Mouse (Mus musculus): ENCODE data around the gene Krt13. TPM values are rescaled to one million over a fixed set of nuclear protein-coding genes. Genes with fewer than 3 reads are reported as not detected.

The Krt13 gene
- polyA plus RNA-seq, 1 experiment, result not detected

DNA sequence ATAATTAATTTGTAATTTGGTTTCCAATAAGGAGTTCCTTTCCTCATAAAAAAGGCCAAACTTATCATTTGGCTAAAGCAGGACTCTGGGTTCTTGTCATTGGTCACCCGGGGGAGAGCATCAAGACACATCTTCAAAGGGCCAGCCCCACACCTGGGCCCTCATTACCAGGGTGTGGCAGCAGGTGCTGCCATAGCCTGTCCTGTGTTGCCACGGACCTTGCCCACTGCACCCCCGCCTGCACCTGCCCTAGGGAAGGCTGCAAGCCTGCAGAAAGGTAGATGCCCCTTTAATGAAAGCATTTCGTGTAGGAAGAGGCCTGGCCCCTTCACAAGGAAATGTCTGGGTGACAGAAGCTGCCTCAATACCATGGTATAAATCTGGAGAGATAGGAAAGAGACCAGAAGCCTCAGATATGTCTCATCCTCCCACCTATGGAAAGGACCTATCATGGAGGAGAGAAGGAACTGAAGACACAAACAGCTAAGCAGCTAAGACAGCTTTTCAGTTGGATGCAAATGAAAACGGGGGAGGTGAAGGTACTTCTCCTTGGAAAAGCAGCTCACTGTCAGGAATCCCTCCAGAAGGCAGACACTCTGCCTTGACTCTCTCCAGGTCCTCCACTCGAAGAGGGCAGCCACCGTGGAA lies 32.9 kb downstream of the Krt13 start:
- H3K4me1 ChIP-seq (ENCODE audit: control insufficient read depth, insufficient read depth, low read length), result no peaks in the 10 kb centered on the region
- no peak for TF ChIP-seq CTCF (IDR thresholded peaks at IDR 0.05; ENCODE audit: insufficient read depth, low read depth, low read length)
- TF ChIP-seq POLR2A (IDR thresholded peaks at IDR 0.05; ENCODE audit: insufficient read depth, low read depth, low read length), result no peak
- 76% methylated on average over 7 of the region's 7 CpGs for WGBS
- H3K4me3 ChIP-seq (ENCODE audit: insufficient read depth, low read depth, low read length), result no peak overlapping the region
- H3K27ac ChIP-seq (ENCODE audit: insufficient read depth, low read depth, low read length), result no peak overlapping the region

DNA sequence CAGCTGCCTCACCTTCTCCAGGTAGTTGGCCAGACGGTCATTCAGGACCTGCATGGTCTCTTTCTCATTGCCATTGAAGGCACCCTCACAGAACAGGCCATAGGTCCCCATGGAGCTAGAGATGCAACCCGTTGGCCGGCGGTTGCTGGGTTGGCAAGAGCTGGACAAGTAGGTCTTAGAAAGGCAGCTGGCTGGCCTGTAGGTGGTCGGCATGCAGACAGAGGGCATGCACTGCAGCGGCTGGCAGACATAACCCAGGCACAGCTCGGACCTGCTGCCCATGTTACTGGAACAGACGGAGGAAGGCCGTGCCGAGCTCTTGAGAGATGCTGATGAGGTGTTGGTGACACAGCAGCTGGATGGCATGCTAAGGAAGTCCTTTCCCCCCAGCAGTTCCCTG lies 33.5 kb downstream of the Krt13 start, which contains the start of gene Krt32:
TSS of gene Krt32 (minus strand) at position 366 of the 400 bp plus-strand sequence.
- 94% methylated on average over 10 of the region's 10 CpGs for WGBS
- TF ChIP-seq CTCF (IDR thresholded peaks at IDR 0.05; ENCODE audit: insufficient read depth, low read depth, low read length) (no peak), POLR2A (IDR thresholded peaks at IDR 0.05; ENCODE audit: insufficient read depth, low read depth, low read length) (no peak)
- no peak within 1 kb of the TSS for H3K4me3 ChIP-seq (ENCODE audit: insufficient read depth, low read depth, low read length)
- H3K4me1 ChIP-seq (ENCODE audit: control insufficient read depth, insufficient read depth, low read length), result no peaks in the 10 kb centered on the region
- no peak within 1 kb of the TSS for H3K27ac ChIP-seq (ENCODE audit: insufficient read depth, low read depth, low read length)

DNA sequence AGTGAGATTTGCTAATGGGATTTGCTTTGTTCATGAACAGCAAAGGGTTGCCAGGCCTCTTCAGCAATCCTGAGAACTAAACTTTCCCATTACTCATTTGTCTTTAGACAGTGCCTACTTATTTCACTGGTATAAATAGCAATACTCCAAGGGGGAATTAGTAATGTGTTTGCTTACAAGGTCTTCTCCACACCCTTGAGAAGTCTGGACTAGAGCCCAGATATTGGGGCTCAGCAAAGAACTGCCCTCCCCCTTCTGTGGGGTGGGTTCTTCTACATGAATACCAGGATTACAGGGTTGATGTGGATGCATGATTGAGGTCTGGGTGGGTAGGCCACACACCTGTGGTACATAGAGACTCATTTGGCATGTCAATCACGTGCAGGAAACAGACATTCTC lies 47.5 kb downstream of the Krt13 start:
- 36% methylated on average over 1 of the region's 1 CpGs for WGBS
- TF ChIP-seq CTCF (IDR thresholded peaks at IDR 0.05; ENCODE audit: insufficient read depth, low read depth, low read length), result no peak
- TF ChIP-seq POLR2A (IDR thresholded peaks at IDR 0.05; ENCODE audit: insufficient read depth, low read depth, low read length), result no peak
- no peak overlapping the region for H3K4me3 ChIP-seq (ENCODE audit: insufficient read depth, low read depth, low read length)
- H3K4me1 ChIP-seq (ENCODE audit: control insufficient read depth, insufficient read depth, low read length), result peaks cover 5% of the 10 kb centered on the region
- H3K27ac ChIP-seq (ENCODE audit: insufficient read depth, low read depth, low read length), result peak overlapping the region; percentile 27

Other genes with a start within 250 kb of the Krt13 start
- gene Krtap9-1, start 248.2 kb downstream of the Krt13 start, polyA plus RNA-seq (2012; ENCODE audit: insufficient read depth, insufficient read length, low replicate concordance, missing spikeins), result not detected in 2 replicates
- gene Gm11567, start 242.4 kb downstream of the Krt13 start, polyA plus RNA-seq (2012; ENCODE audit: insufficient read depth, insufficient read length, low replicate concordance, missing spikeins), result not detected in 2 replicates
- not detected in 2 replicates for gene Krtap31-1, start 213.6 kb downstream of the Krt13 start, polyA plus RNA-seq (2012; ENCODE audit: insufficient read depth, insufficient read length, low replicate concordance, missing spikeins)
- not detected in 2 replicates for gene Gm11565, start 206.8 kb downstream of the Krt13 start, polyA plus RNA-seq (2012; ENCODE audit: insufficient read depth, insufficient read length, low replicate concordance, missing spikeins)
- gene Krtap31-2, start 185.3 kb downstream of the Krt13 start, polyA plus RNA-seq (2012; ENCODE audit: insufficient read depth, insufficient read length, low replicate concordance, missing spikeins), result not detected in 2 replicates
- not detected in 2 replicates for gene Krtap9-5, start 173.1 kb downstream of the Krt13 start, polyA plus RNA-seq (2012; ENCODE audit: insufficient read depth, insufficient read length, low replicate concordance, missing spikeins)
- gene Krtap29-1, start 142.5 kb downstream of the Krt13 start, polyA plus RNA-seq (2012; ENCODE audit: insufficient read depth, insufficient read length, low replicate concordance, missing spikeins), result not detected in 2 replicates
- gene Krtap16-1, start 135.0 kb downstream of the Krt13 start, polyA plus RNA-seq (2012; ENCODE audit: insufficient read depth, insufficient read length, low replicate concordance, missing spikeins), result not detected in 2 replicates
- not detected in 2 replicates for gene Krtap17-1, start 127.6 kb downstream of the Krt13 start, polyA plus RNA-seq (2012; ENCODE audit: insufficient read depth, insufficient read length, low replicate concordance, missing spikeins)
- gene Krt33a, start 105.4 kb downstream of the Krt13 start, polyA plus RNA-seq (2012; ENCODE audit: insufficient read depth, insufficient read length, low replicate concordance, missing spikeins), result not detected in 2 replicates
- not detected in 2 replicates for gene Krt33b, start 91.7 kb downstream of the Krt13 start, polyA plus RNA-seq (2012; ENCODE audit: insufficient read depth, insufficient read length, low replicate concordance, missing spikeins)
- not detected in 2 replicates for gene Krt34, start 80.0 kb downstream of the Krt13 start, polyA plus RNA-seq (2012; ENCODE audit: insufficient read depth, insufficient read length, low replicate concordance, missing spikeins)
- not detected in 2 replicates for gene Krt31, start 71.0 kb downstream of the Krt13 start, polyA plus RNA-seq (2012; ENCODE audit: insufficient read depth, insufficient read length, low replicate concordance, missing spikeins)
- gene Krt32, start 33.3 kb downstream of the Krt13 start, polyA plus RNA-seq (2012; ENCODE audit: insufficient read depth, insufficient read length, low replicate concordance, missing spikeins), result not detected in 2 replicates
- gene Krt35, start 25.3 kb downstream of the Krt13 start, polyA plus RNA-seq (2012; ENCODE audit: insufficient read depth, insufficient read length, low replicate concordance, missing spikeins), result not detected in 2 replicates
- not detected in 2 replicates for gene Krt36, start 15.9 kb downstream of the Krt13 start, polyA plus RNA-seq (2012; ENCODE audit: insufficient read depth, insufficient read length, low replicate concordance, missing spikeins)
- not detected in 2 replicates for gene Krt15, start 14.4 kb upstream of the Krt13 start, polyA plus RNA-seq (2012; ENCODE audit: insufficient read depth, insufficient read length, low replicate concordance, missing spikeins)
- not detected in 2 replicates for gene Krt19, start 27.1 kb upstream of the Krt13 start, polyA plus RNA-seq (2012; ENCODE audit: insufficient read depth, insufficient read length, low replicate concordance, missing spikeins)
- not detected in 2 replicates for gene Krt9, start 71.7 kb upstream of the Krt13 start, polyA plus RNA-seq (2012; ENCODE audit: insufficient read depth, insufficient read length, low replicate concordance, missing spikeins)
- gene Krt14, start 86.0 kb upstream of the Krt13 start, polyA plus RNA-seq (2012; ENCODE audit: insufficient read depth, insufficient read length, low replicate concordance, missing spikeins), result not detected in 2 replicates
- gene Krt16, start 127.3 kb upstream of the Krt13 start, polyA plus RNA-seq (2012; ENCODE audit: insufficient read depth, insufficient read length, low replicate concordance, missing spikeins), result not detected in 2 replicates
- not detected in 2 replicates for gene Krt17, start 139.5 kb upstream of the Krt13 start, polyA plus RNA-seq (2012; ENCODE audit: insufficient read depth, insufficient read length, low replicate concordance, missing spikeins)
- gene Krt42, start 148.3 kb upstream of the Krt13 start, polyA plus RNA-seq (2012; ENCODE audit: insufficient read depth, insufficient read length, low replicate concordance, missing spikeins), result not detected in 2 replicates
- gene Eif1, start 198.3 kb upstream of the Krt13 start, polyA plus RNA-seq (2012; ENCODE audit: insufficient read depth, insufficient read length, low replicate concordance, missing spikeins), result not detected in 2 replicates
- gene Gast, start 212.8 kb upstream of the Krt13 start, polyA plus RNA-seq (2012; ENCODE audit: insufficient read depth, insufficient read length, low replicate concordance, missing spikeins), result not detected in 2 replicates
- gene Hap1, start 234.6 kb upstream of the Krt13 start, polyA plus RNA-seq (2012; ENCODE audit: insufficient read depth, insufficient read length, low replicate concordance, missing spikeins), result not detected in 2 replicates

All from olfactory bulb, adult 2 months (tissue).